Comparison of ENCODE assay signal across 18 mouse cellular contexts in genomic region chr16:31329668-31330067, GRCm38 (mm10). TPM values are rescaled to one million over a fixed set of nuclear protein-coding genes. Genes with fewer than 3 reads are reported as not detected.
A peak's percentile ranks its signal among the peaks of the same experiment; 100 is the strongest.
DNase-seq lines count a peak whose midpoint lies in the region; ATAC-seq lines count a peak whose summit lies in the region.
"Had no signal": no experiment of that assay in that cellular context is flagged by ENCODE, and none has a peak within 500 bp of the region (broad histone marks: within the 10 kb centered on the region; RNA-seq: fewer than 3 reads in every experiment).

No protein-coding gene starts in this region.

- no peaks in the 10 kb centered on the region for H3K27me3 ChIP-seq in heart, embryonic 15.5 days
- H3K27me3 ChIP-seq in lung, embryonic 16.5 days (ENCODE audit: control insufficient read depth, insufficient read depth, low read depth, low read length): no peaks in the 10 kb centered on the region
- H3K27me3 ChIP-seq: embryonic facial prominence, embryonic 13.5 days; forebrain, embryonic 13.5 days; hindbrain, embryonic 12.5 days had no signal

- no peak for ATAC-seq in heart, embryonic 15.5 days (replicated peaks; ENCODE audit: insufficient number of reproducible peaks, insufficient read depth, low FRiP score, low read depth)
- ATAC-seq in lung, embryonic 16.5 days (ENCODE audit: low read depth): peak; percentile 24
- ATAC-seq: forebrain, embryonic 13.5 days; forebrain, postnatal 0 days; hindbrain, embryonic 16.5 days; inflammation-experienced regulatory T-cells, adult 6 months; intestine, postnatal 0 days had no signal

- 0 out of 2 replicates have a peak overlapping the region, but pooled peaks have one; percentile 16 for H3K27ac ChIP-seq in heart, embryonic 15.5 days
- H3K27ac ChIP-seq in lung, embryonic 16.5 days (ENCODE audit: low read length): no peak overlapping the region
- H3K27ac ChIP-seq: embryonic facial prominence, embryonic 13.5 days; forebrain, embryonic 13.5 days; hindbrain, embryonic 12.5 days had no signal

- H3K4me3 ChIP-seq in heart, embryonic 15.5 days: no peak overlapping the region
- H3K4me3 ChIP-seq in lung, embryonic 16.5 days (ENCODE audit: low read length): no peak overlapping the region
- H3K4me3 ChIP-seq: embryonic facial prominence, embryonic 13.5 days; forebrain, embryonic 13.5 days; hindbrain, embryonic 12.5 days had no signal

- no peak for DNase-seq in heart, adult 9 months (ENCODE audit: low spot score in 2 of 2)
- no peak for DNase-seq in lung, postnatal 36 days
- DNase-seq in adipocyte (ENCODE audit: low spot score): peak; percentile 54
- no peak for DNase-seq in spleen, postnatal 36 days (ENCODE audit: low spot score in 2 of 2)
- DNase-seq: adrenal gland, postnatal 10 days; cerebellum, adult 11-12 months; cerebellum, adult 9-10 months; cerebellum, postnatal 25 days; forebrain, postnatal 0 days; heart, postnatal 4 days had no signal

- WGBS in heart, embryonic 15.5 days: 45% methylated on average over 2 of the region's 2 CpGs
- 57% methylated on average over 2 of the region's 2 CpGs for WGBS in lung, embryonic 16.5 days

- H3K36me3 ChIP-seq in heart, embryonic 15.5 days: no peaks in the 10 kb centered on the region
- no peaks in the 10 kb centered on the region for H3K36me3 ChIP-seq in lung, embryonic 16.5 days (ENCODE audit: control insufficient read depth, insufficient read depth, low read length)
- H3K36me3 ChIP-seq: embryonic facial prominence, embryonic 13.5 days; hindbrain, embryonic 12.5 days had no signal

- 0 out of 2 replicates have a peak, but pooled peaks cover 2% of the 10 kb centered on the region for H3K4me1 ChIP-seq in heart, embryonic 15.5 days (replicated peaks)
- H3K4me1 ChIP-seq in lung, embryonic 16.5 days (replicated peaks; ENCODE audit: control insufficient read depth, insufficient read depth, low read length): peaks cover 13% of the 10 kb centered on the region
- H3K4me1 ChIP-seq: forebrain, embryonic 13.5 days; hindbrain, embryonic 12.5 days had no signal

- no peak overlapping the region for H3K4me2 ChIP-seq in heart, embryonic 15.5 days
- no peak overlapping the region for H3K4me2 ChIP-seq in lung, embryonic 16.5 days (ENCODE audit: low read depth, low read length)
- H3K4me2 ChIP-seq: embryonic facial prominence, embryonic 13.5 days; forebrain, embryonic 13.5 days; hindbrain, embryonic 12.5 days had no signal

- H3K9ac ChIP-seq in heart, embryonic 15.5 days: no peak overlapping the region
- no peak overlapping the region for H3K9ac ChIP-seq in lung, embryonic 16.5 days (ENCODE audit: low read length)
- H3K9ac ChIP-seq: embryonic facial prominence, embryonic 13.5 days; forebrain, embryonic 13.5 days; forebrain, postnatal 0 days; hindbrain, embryonic 12.5 days had no signal

- H3K9me3 ChIP-seq in heart, embryonic 15.5 days (replicated peaks): no peaks in the 10 kb centered on the region
- H3K9me3 ChIP-seq in lung, embryonic 16.5 days (ENCODE audit: control insufficient read depth, low read length): no peaks in the 10 kb centered on the region
- H3K9me3 ChIP-seq: embryonic facial prominence, embryonic 13.5 days; forebrain, embryonic 13.5 days; hindbrain, embryonic 12.5 days had no signal

RNA-seq across cellular contexts. Expression of gene Apod, which starts 15.1 kb away (rescaled TPM):
- polyA plus RNA-seq in heart, embryonic 15.5 days (2015; fragmentation: Nextera tagmentation; extraction: Ambion mirVana): 0.33 and 0.35 TPM in 2 replicates
- polyA plus RNA-seq in lung, embryonic 16.5 days (2015; fragmentation: Nextera tagmentation; extraction: Ambion mirVana): 0.38 and 1.2 TPM in 2 replicates

RNA-seq across cellular contexts. Expression of gene Ppp1r2, which starts 54.6 kb away (rescaled TPM):
- 92.0 and 94.9 TPM in 2 replicates for polyA plus RNA-seq in heart, embryonic 15.5 days (2015; fragmentation: Nextera tagmentation; extraction: Ambion mirVana)
- polyA plus RNA-seq in lung, embryonic 16.5 days (2015; fragmentation: Nextera tagmentation; extraction: Ambion mirVana): 110 and 116 TPM in 2 replicates
